7 mouse cellular contexts compared by ENCODE assay signal in genomic region chr11:89301331-89302055, GRCm38 (mm10). TPM values are rescaled to one million over a fixed set of nuclear protein-coding genes. Genes with fewer than 3 reads are reported as not detected.
DNase-seq lines count a peak whose midpoint lies in the region; ATAC-seq lines count a peak whose summit lies in the region.

No protein-coding gene starts in this region.

- peak overlapping the region; percentile 99 for H3K4me2 ChIP-seq in lung, embryonic 15.5 days
- H3K4me2 ChIP-seq in stomach, embryonic 15.5 days: peak overlapping the region; percentile 97

- WGBS in lung, embryonic 15.5 days: under 1% methylated on average over 52 of the region's 53 CpGs
- under 1% methylated on average over 53 of the region's 53 CpGs for WGBS in midbrain, embryonic 10.5 days
- under 1% methylated on average over 53 of the region's 53 CpGs for WGBS in stomach, embryonic 15.5 days

- H3K4me3 ChIP-seq in lung, embryonic 15.5 days: peak overlapping the region; percentile 68
- peak overlapping the region; percentile 80 for H3K4me3 ChIP-seq in midbrain, embryonic 10.5 days
- peak overlapping the region; percentile 62 for H3K4me3 ChIP-seq in stomach, embryonic 15.5 days (replicated peaks)

- peaks cover 30% of the 10 kb centered on the region for H3K4me1 ChIP-seq in lung, embryonic 15.5 days
- H3K4me1 ChIP-seq in midbrain, embryonic 10.5 days: peaks cover 53% of the 10 kb centered on the region
- H3K4me1 ChIP-seq in stomach, embryonic 15.5 days: peaks cover 24% of the 10 kb centered on the region

- H3K36me3 ChIP-seq in lung, embryonic 15.5 days: no peaks in the 10 kb centered on the region
- no peaks in the 10 kb centered on the region for H3K36me3 ChIP-seq in midbrain, embryonic 10.5 days
- H3K36me3 ChIP-seq in stomach, embryonic 15.5 days: no peaks in the 10 kb centered on the region

- no peak for ATAC-seq in lung, embryonic 15.5 days (ENCODE audit: borderline replicate concordance, extremely low read depth, low FRiP score, low TSS enrichment)
- no peak for ATAC-seq in stomach, embryonic 15.5 days (ENCODE audit: insufficient read depth, low FRiP score, low read depth)

- no peaks in the 10 kb centered on the region for H3K9me3 ChIP-seq in lung, embryonic 15.5 days
- peaks cover 4% of the 10 kb centered on the region; the same call in 1 of the 2 replicates for H3K9me3 ChIP-seq in midbrain, embryonic 10.5 days (replicated peaks)
- no peaks in the 10 kb centered on the region for H3K9me3 ChIP-seq in stomach, embryonic 15.5 days

- H3K9ac ChIP-seq in lung, embryonic 15.5 days: peak overlapping the region; percentile 51
- peak overlapping the region; percentile 33 for H3K9ac ChIP-seq in stomach, embryonic 15.5 days

- DNase-seq in lung, postnatal 14 days: no peak
- peak; percentile 60 for DNase-seq in embryo, embryonic 10.5 days (ENCODE audit: low spot score)
- DNase-seq in gastrocnemius, postnatal 25 days: peak; percentile 9
- DNase-seq in kidney, postnatal 14 days: peak; percentile 7
- DNase-seq in midbrain, embryonic 10.5 days (ENCODE audit: low spot score): peak; percentile 76

- peak overlapping the region; percentile 82 for H3K27ac ChIP-seq in lung, embryonic 15.5 days
- H3K27ac ChIP-seq in midbrain, embryonic 10.5 days (replicated peaks): peak overlapping the region; percentile 94
- H3K27ac ChIP-seq in stomach, embryonic 15.5 days: peak overlapping the region; percentile 58

- peaks cover 27% of the 10 kb centered on the region for H3K27me3 ChIP-seq in lung, embryonic 15.5 days
- H3K27me3 ChIP-seq in midbrain, embryonic 10.5 days (ENCODE audit: low read depth, poor library complexity, severe bottlenecking): peaks cover 42% of the 10 kb centered on the region
- H3K27me3 ChIP-seq in stomach, embryonic 15.5 days (replicated peaks): peaks cover 30% of the 10 kb centered on the region

RNA-seq across cellular contexts. Expression of gene Nog, which starts 0.6 kb away (rescaled TPM):
- 2.0 and 2.6 TPM in 2 replicates for polyA plus RNA-seq in lung, embryonic 15.5 days (2015; fragmentation: Nextera tagmentation; extraction: Ambion mirVana)
- total RNA-seq in gastrocnemius, postnatal 25 days (2021): 1 to 10 TPM; 1.6 TPM
- polyA plus RNA-seq in midbrain, embryonic 10.5 days (2016; fragmentation: Nextera tagmentation; extraction: Ambion mirVana): 2.1 and 3.3 TPM in 2 replicates
- 1.7 and 2.4 TPM in 2 replicates for polyA plus RNA-seq in stomach, embryonic 15.5 days (2015; fragmentation: Nextera tagmentation; extraction: Ambion mirVana)
